Mouse (Mus musculus): ENCODE data around the gene Trem2. TPM values are rescaled to one million over a fixed set of nuclear protein-coding genes. Genes with fewer than 3 reads are reported as not detected.
"Not testable (repeated sequence)": the region's sequence is repeated elsewhere in the genome, so short reads cannot be mapped to it uniquely, and the experiment has no call there.

The Trem2 gene
- total and polyA plus RNA-seq, 3 experiments: not detected

DNA sequence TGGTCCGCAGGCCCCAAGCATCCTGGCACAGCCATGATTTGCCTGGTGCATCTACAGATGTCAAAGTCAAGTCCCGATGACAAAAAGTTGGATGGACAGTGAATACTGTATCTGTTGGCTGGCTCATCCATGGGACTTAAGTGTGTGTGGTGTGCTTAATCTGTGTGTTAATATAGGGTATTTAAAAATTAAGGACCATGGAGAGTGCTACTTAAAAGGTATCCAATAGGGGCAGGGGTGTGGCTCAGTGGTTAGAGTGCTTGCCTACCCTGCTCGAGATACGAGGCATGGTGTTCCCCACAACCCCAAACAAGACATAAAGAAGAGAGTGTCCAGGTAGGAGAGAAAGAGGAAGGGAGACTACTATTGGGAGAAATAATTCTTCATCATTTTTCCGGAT lies 44.4 kb upstream of the Trem2 start:
- Histone ChIP-seq H3K4me3 (replicated peaks in 1 of 3; ENCODE audit: low read depth in 2 of 3, low read length in 2 of 3, poor library complexity in 1 of 3) (no peak overlapping the region), H3K4me2 (ENCODE audit: insufficient read depth, low read depth, poor library complexity, severe bottlenecking) (no peak overlapping the region), H3K27ac (ENCODE audit: insufficient read depth, low read depth) (no peak overlapping the region), H3K9ac (ENCODE audit: insufficient read depth, low read depth) (no peak overlapping the region), H3K79me2 (replicated peaks; ENCODE audit: control insufficient read depth, extremely low read depth, insufficient read depth, poor library complexity, severe bottlenecking) (no peaks in the 10 kb centered on the region), H3K4me1 (ENCODE audit: control insufficient read depth in 1 of 2, insufficient read depth in 2 of 2) (peaks cover 15 to 44% of the 10 kb centered on the region in 2 experiments), H3K36me3 (replicated peaks in 1 of 2; ENCODE audit: control insufficient read depth in 1 of 2, insufficient read depth in 1 of 2, low read length in 1 of 2) (peaks cover 0 to 27% of the 10 kb centered on the region in 2 experiments), H3K9me3 (replicated peaks; ENCODE audit: low read length) (no peaks in the 10 kb centered on the region), H3K27me3 (replicated peaks) (no peaks in the 10 kb centered on the region)
- TF ChIP-seq NELFE (IDR thresholded peaks at IDR 0.05; ENCODE audit: low read depth, low read length) (no peak), CHD2 (IDR thresholded peaks at IDR 0.05; ENCODE audit: low read length) (no peak), MEF2A (IDR thresholded peaks at IDR 0.05; ENCODE audit: borderline replicate concordance, low read depth, low read length) (no peak), ELF1 (IDR thresholded peaks at IDR 0.05; ENCODE audit: low read depth, low read length) (no peak)
- no peak for DNase-seq (ENCODE audit: extremely low read depth)
- dilution Hi-C loops (cut with MboI; ENCODE audit: extremely low pct_ligation_motif_present, extremely low pct_unique_long_range_greater_than_20kb, low sequenced_read_pairs): no loop called here
- in situ Hi-C loops (cut with MboI; ENCODE audit: low pct_ligation_motif_present, low pct_unique_long_range_greater_than_20kb, low sequenced_read_pairs): no loop called here

DNA sequence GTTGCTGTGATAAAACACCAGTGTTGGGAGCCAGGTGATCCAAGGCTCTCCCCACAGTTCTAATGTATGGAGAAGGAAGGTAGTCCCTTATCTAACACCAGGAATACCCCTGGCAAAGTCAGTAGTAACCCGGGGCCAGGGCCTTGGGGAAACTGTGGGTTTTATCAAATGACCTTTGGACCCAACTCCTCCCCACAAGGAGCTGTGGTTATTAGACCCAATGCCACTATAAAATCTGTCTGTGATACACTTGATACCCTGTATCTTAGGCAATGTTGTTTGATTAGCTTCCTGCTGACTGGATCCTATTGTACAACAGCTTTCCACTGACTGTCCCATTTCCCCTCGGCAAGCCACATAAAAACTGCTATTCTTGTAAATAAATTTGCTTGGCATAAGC lies 34.1 kb upstream of the Trem2 start:
- no peak for TF ChIP-seq MEF2A (IDR thresholded peaks at IDR 0.05; ENCODE audit: borderline replicate concordance, low read depth, low read length)
- no peak for TF ChIP-seq MAX (IDR thresholded peaks at IDR 0.05; ENCODE audit: low read length)
- no peak for TF ChIP-seq ETS1 (conservative IDR thresholded peaks at IDR 0.05; ENCODE audit: low read depth, low read length)
- no peak for TF ChIP-seq TCF12 (IDR thresholded peaks at IDR 0.05; ENCODE audit: low read depth, low read length)
- H3K9me3 ChIP-seq (replicated peaks; ENCODE audit: low read length): no peaks in the 10 kb centered on the region
- no peak overlapping the region for H3K9ac ChIP-seq (ENCODE audit: insufficient read depth, low read depth)
- peaks cover 0 to 32% of the 10 kb centered on the region in 2 experiments for H3K36me3 ChIP-seq (replicated peaks in 1 of 2; ENCODE audit: control insufficient read depth in 1 of 2, insufficient read depth in 1 of 2, low read length in 1 of 2)
- no peak for DNase-seq (ENCODE audit: extremely low read depth)
- in situ Hi-C loops (cut with MboI; ENCODE audit: low pct_ligation_motif_present, low pct_unique_long_range_greater_than_20kb, low sequenced_read_pairs) (no loop called here), dilution Hi-C loops (cut with MboI; ENCODE audit: extremely low pct_ligation_motif_present, extremely low pct_unique_long_range_greater_than_20kb, low sequenced_read_pairs) (no loop called here)
- H3K4me3 ChIP-seq (replicated peaks in 1 of 3; ENCODE audit: low read depth in 2 of 3, low read length in 2 of 3, poor library complexity in 1 of 3): no peak overlapping the region
- no peaks in the 10 kb centered on the region for H3K27me3 ChIP-seq (replicated peaks)
- no peak overlapping the region for H3K27ac ChIP-seq (ENCODE audit: insufficient read depth, low read depth)
- H3K4me2 ChIP-seq (ENCODE audit: insufficient read depth, low read depth, poor library complexity, severe bottlenecking): no peak overlapping the region
- H3K4me1 ChIP-seq (ENCODE audit: control insufficient read depth in 1 of 2, insufficient read depth in 2 of 2): peaks cover 0 to 12% of the 10 kb centered on the region in 2 experiments; a peak in 2 of 4 replicates
- H3K79me2 ChIP-seq (replicated peaks; ENCODE audit: control insufficient read depth, extremely low read depth, insufficient read depth, poor library complexity, severe bottlenecking): no peaks in the 10 kb centered on the region

DNA sequence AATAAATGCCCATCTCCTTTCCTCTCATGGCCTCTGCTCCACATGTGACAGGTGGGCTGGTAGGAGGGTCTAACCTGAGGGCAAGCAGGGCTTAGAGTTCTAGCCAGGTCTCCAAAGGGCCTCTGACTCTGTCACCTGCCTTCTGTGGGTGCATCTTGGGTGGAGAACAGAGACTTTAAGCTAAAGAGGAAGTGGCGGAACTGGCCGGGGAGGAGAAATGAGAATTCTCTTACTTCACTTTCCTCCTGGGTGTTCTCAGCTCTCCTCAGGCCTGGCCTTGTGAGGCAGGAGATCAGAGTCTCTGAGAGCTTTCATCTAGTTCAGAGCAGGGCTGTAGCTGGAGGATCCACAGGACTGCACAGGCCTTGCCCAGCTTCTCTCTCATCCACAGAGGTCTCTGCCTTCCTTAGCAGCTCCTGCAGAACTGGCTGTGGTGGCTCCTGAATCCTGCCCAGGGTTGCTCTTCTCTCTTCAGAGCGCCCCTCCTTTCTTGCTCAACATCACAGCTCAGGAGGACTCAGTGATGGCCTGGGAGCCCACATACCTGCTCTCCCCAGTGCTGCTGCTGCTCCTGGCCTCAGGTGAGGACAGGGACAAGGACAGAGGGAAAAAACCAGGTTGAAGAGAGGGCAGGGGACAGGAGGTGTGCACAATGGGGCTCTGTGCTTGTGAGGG lies 30.2 kb upstream of the Trem2 start, which contains the start of gene B430306N03Rik:
Gene B430306N03Rik, plus strand, starts transcription at position 237 of the 675 bp plus-strand sequence.
- dilution Hi-C loops (cut with MboI; ENCODE audit: extremely low pct_ligation_motif_present, extremely low pct_unique_long_range_greater_than_20kb, low sequenced_read_pairs); H3K36me3 ChIP-seq (replicated peaks in 1 of 2; ENCODE audit: control insufficient read depth in 1 of 2, insufficient read depth in 1 of 2, low read length in 1 of 2); H3K27ac ChIP-seq (ENCODE audit: insufficient read depth, low read depth); in situ Hi-C loops (cut with MboI; ENCODE audit: low pct_ligation_motif_present, low pct_unique_long_range_greater_than_20kb, low sequenced_read_pairs); H3K27me3 ChIP-seq (replicated peaks); H3K4me3 ChIP-seq (replicated peaks in 1 of 3; ENCODE audit: low read depth in 2 of 3, low read length in 2 of 3, poor library complexity in 1 of 3); H3K9me3 ChIP-seq (replicated peaks; ENCODE audit: low read length); H3K9ac ChIP-seq (ENCODE audit: insufficient read depth, low read depth); H3K4me2 ChIP-seq (ENCODE audit: insufficient read depth, low read depth, poor library complexity, severe bottlenecking); H3K79me2 ChIP-seq (replicated peaks; ENCODE audit: control insufficient read depth, extremely low read depth, insufficient read depth, poor library complexity, severe bottlenecking): not testable (repeated sequence)
- peaks cover 0 to 31% of the 10 kb centered on the region in 2 experiments; a peak in 2 of 4 replicates for H3K4me1 ChIP-seq (ENCODE audit: control insufficient read depth in 1 of 2, insufficient read depth in 2 of 2)
- DNase-seq (ENCODE audit: extremely low read depth): peak; percentile 47

All from CH12.LX (cell line).